Mouse (Mus musculus) neural tube, embryonic 14.5 days (tissue): Measurements from ENCODE around the gene Ldb3. TPM values are rescaled to one million over a fixed set of nuclear protein-coding genes. Genes with fewer than 3 reads are reported as not detected.

Experiments used
- ATAC-seq: fragments of 200-750 bp; cut with Nextera tagmentation; 2 replicates; pipeline ENCODE4 v1.8.0; 2017; ENCODE audit warnings: low read depth, mild to moderate bottlenecking, moderate TSS enrichment, moderate library complexity
- H3K27ac ChIP-seq: fragments of 300-500 bp; sonication (generic); 2 replicates; pipeline ENCODE4 v1.5.1; 2014; ENCODE audit warnings: low read depth, mild to moderate bottlenecking, control low read depth, low read length, moderate library complexity, mixed read lengths
- H3K27me3 ChIP-seq: fragments of 300-500 bp; sonication (generic); 2 replicates; pipeline ENCODE4 v1.6.1; 2014; ENCODE audit warnings: low read length; ENCODE audit not compliant: control insufficient read depth, insufficient read depth
- H3K36me3 ChIP-seq: fragments of 300-500 bp; sonication (generic); 2 replicates; pipeline ENCODE4 v1.6.1; 2014; ENCODE audit warnings: low read length, mixed read lengths; ENCODE audit not compliant: control insufficient read depth, insufficient read depth
- H3K4me1 ChIP-seq: fragments of 300-500 bp; sonication (generic); 2 replicates; pipeline ENCODE4 v1.6.1; 2014; ENCODE audit warnings: low read length; ENCODE audit not compliant: control insufficient read depth, insufficient read depth
- H3K4me2 ChIP-seq: fragments of 300-500 bp; sonication (generic); 2 replicates; pipeline ENCODE4 v1.6.1; 2014; ENCODE audit warnings: mild to moderate bottlenecking, low read depth, low read length, control low read depth
- H3K4me3 ChIP-seq: fragments of 300-500 bp; sonication (generic); 2 replicates; pipeline ENCODE4 v1.5.1; 2014; ENCODE audit warnings: low read depth, low read length, control low read depth, mixed read lengths
- H3K9ac ChIP-seq: fragments of 300-500 bp; sonication (generic); replicated peaks from 2 replicates; pipeline ENCODE4 v1.6.1; 2014; ENCODE audit warnings: low read depth, mild to moderate bottlenecking, control low read depth, low read length, mixed read lengths
- H3K9me3 ChIP-seq: fragments of 300-500 bp; sonication (generic); 2 replicates; pipeline ENCODE4 v1.6.1; 2016; ENCODE audit warnings: low read length; ENCODE audit not compliant: control insufficient read depth
- WGBS: fragments of 180-500 bp; shearing (Covaris S2); extraction: QIAGEN DNeasy Blood & Tissue Kit; methylation state at CpG from one replicate; pipeline ENCODE4 v1.1.7; 2014; 5-methylcytosine and 5-hydroxymethylcytosine counted together
- polyA plus RNA-seq: library from polyadenylated mRNA; unstranded; fragments of >200 nt; fragmentation: Nextera tagmentation; extraction: Ambion mirVana; gene quantifications from 2 replicates; pipeline ENCODE4 v1.2.1, GENCODE M21; 2014

The Ldb3 gene
- polyA plus RNA-seq, 1 experiment from 2014 or later: 0.91 TPM

DNA sequence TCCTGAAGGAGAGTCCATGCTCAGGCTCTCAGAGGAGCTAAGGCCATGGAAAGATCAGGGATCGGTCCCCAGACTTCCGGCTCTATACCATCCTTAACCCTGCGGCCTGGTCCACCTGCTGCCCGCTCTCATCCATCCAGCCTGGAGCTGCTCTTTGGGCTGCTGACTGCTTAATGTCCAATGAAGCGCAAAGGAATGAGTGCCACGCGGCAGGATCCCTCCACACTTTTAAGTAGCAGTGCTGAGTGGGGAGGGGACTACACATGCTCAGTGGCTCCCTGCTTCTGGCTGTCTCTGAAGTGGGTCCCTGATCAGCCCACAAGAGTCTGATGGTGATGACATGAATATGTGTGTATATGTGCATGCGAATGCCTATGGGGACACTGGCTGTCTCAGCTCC is 11.5 kb upstream of the Ldb3 start, which contains the start of gene Opn4:
Gene Opn4, minus strand, starts transcription at position 202 of the 400 bp plus-strand sequence.
- no peaks in the 10 kb centered on the region for H3K9me3 ChIP-seq
- no peak within 1 kb of the TSS for H3K9ac ChIP-seq
- no peak for ATAC-seq
- H3K4me3 ChIP-seq: no peak within 1 kb of the TSS
- H3K4me1 ChIP-seq: no peaks in the 10 kb centered on the region
- H3K36me3 ChIP-seq: no peaks in the 10 kb centered on the region
- 79% methylated on average over 8 of the region's 8 CpGs for WGBS
- no peaks in the 10 kb centered on the region for H3K27me3 ChIP-seq
- no peak within 1 kb of the TSS for H3K27ac ChIP-seq
- H3K4me2 ChIP-seq: no peak within 1 kb of the TSS

DNA sequence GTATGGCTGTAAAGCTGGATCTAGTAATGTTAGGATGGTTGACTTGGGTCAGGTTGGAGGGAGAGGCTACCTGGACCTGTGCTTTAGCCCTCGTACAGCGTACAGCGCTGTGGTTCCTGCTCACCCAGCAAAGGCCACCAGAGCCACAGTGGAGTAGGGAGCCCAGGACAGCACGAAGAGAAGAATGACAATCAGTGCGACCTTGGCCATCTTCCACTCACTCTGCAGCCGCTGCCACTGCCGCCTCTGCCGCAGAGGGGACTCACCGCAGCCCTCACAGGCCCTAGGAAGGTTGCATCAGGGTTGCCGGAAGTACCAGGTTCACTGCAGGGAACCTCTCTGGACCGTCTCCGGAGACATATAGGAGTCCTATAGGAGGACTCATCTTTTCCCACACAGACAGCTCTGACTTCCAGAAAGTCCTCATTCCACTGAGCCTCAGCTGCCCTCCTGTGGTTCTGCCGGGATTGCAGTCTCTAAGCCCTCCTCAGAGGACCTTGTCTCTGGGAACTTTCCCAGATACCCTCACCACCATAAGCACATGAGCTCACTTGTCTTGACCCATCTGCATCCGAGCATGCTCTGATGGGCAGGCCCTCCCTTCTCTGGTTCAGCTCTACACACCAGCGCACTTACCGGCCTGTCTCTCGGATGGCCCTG is 7.2 kb upstream of the Ldb3 start:
- Histone ChIP-seq H3K9ac (no peak overlapping the region), H3K27ac (no peak overlapping the region), H3K27me3 (no peaks in the 10 kb centered on the region), H3K4me3 (no peak overlapping the region), H3K36me3 (no peaks in the 10 kb centered on the region), H3K9me3 (no peaks in the 10 kb centered on the region), H3K4me1 (no peaks in the 10 kb centered on the region), H3K4me2 (no peak overlapping the region)
- no peak for ATAC-seq
- 88% methylated on average over 17 of the region's 17 CpGs for WGBS

- 74% methylated on average over 15 of the region's 15 CpGs for WGBS
- no peaks in the 10 kb centered on the region for H3K4me1 ChIP-seq
These were observed 3.5 kb upstream of the Ldb3 start for GRCm38 (mm10) chr14:34591741-34592535.

GRCm38 (mm10) chr14:34590743-34591675 is 2.5 kb upstream of the Ldb3 start:
- no peak overlapping the region for H3K4me2 ChIP-seq

More at GRCm38 (mm10) chr14:34591741-34592535, 3.5 kb upstream of the Ldb3 start:
- no peaks in the 10 kb centered on the region for H3K9me3 ChIP-seq
- no peak overlapping the region for H3K27ac ChIP-seq
- H3K36me3 ChIP-seq: no peaks in the 10 kb centered on the region
- no peak overlapping the region for H3K4me2 ChIP-seq
- H3K9ac ChIP-seq: no peak overlapping the region
- no peaks in the 10 kb centered on the region for H3K27me3 ChIP-seq
- H3K4me3 ChIP-seq: no peak overlapping the region
- no peak for ATAC-seq

GRCm38 (mm10) chr14:34590017-34590570 is 1.6 kb upstream of the Ldb3 start:
- Histone ChIP-seq H3K4me3 (no peak overlapping the region), H3K27ac (no peak overlapping the region), H3K4me1 (no peaks in the 10 kb centered on the region), H3K9me3 (no peaks in the 10 kb centered on the region), H3K4me2 (no peak overlapping the region), H3K36me3 (no peaks in the 10 kb centered on the region), H3K27me3 (no peaks in the 10 kb centered on the region), H3K9ac (no peak overlapping the region)
- no peak for ATAC-seq
- WGBS: 86% methylated on average over 5 of the region's 5 CpGs

More at GRCm38 (mm10) chr14:34590743-34591675, 2.5 kb upstream of the Ldb3 start:
- Histone ChIP-seq H3K36me3 (no peaks in the 10 kb centered on the region), H3K4me1 (no peaks in the 10 kb centered on the region), H3K27ac (no peak overlapping the region), H3K9me3 (no peaks in the 10 kb centered on the region), H3K4me3 (no peak overlapping the region), H3K27me3 (no peaks in the 10 kb centered on the region), H3K9ac (no peak overlapping the region)
- 54% methylated on average over 24 of the region's 24 CpGs for WGBS
- ATAC-seq: no peak

GRCm38 (mm10) chr14:34589185-34589713 is 767 bp upstream of the Ldb3 start:
- Histone ChIP-seq H3K27me3 (no peaks in the 10 kb centered on the region), H3K4me3 (no peak overlapping the region), H3K9ac (no peak overlapping the region), H3K9me3 (no peaks in the 10 kb centered on the region), H3K36me3 (no peaks in the 10 kb centered on the region), H3K4me1 (no peaks in the 10 kb centered on the region), H3K27ac (no peak overlapping the region), H3K4me2 (no peak overlapping the region)
- 93% methylated on average over 8 of the region's 8 CpGs for WGBS
- ATAC-seq: no peak

DNA sequence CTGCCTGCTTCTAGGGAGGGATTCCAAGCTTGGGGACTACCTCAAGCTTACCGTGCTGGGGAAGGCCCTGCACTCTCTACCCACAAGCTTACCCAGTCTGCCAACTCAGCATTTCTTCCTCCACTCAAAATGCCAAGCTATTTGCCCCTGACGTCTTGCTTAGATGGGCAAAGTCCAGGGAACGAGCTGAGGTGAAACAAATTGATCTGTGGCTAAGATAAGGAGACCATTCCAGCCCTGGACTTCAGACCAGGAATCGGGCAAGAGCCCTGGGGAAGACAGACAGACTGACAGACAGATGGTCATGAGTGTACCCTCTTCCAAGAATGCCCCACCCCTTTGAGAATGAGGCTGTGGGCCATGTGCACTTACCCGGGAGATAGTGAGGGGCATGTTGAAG is 477 bp downstream of the Ldb3 start:
- H3K4me2 ChIP-seq: no peak overlapping the region
- WGBS: 80% methylated on average over 5 of the region's 5 CpGs
- no peaks in the 10 kb centered on the region for H3K4me1 ChIP-seq
- H3K9ac ChIP-seq: no peak overlapping the region
- H3K27ac ChIP-seq: no peak overlapping the region
- H3K36me3 ChIP-seq: no peaks in the 10 kb centered on the region
- no peak overlapping the region for H3K4me3 ChIP-seq
- H3K9me3 ChIP-seq: no peaks in the 10 kb centered on the region
- no peaks in the 10 kb centered on the region for H3K27me3 ChIP-seq
- ATAC-seq: no peak

- H3K27me3 ChIP-seq: no peaks in the 10 kb centered on the region
- ATAC-seq: no peak
- no peak overlapping the region for H3K27ac ChIP-seq
- H3K9ac ChIP-seq: no peak overlapping the region
- WGBS: 84% methylated on average over 3 of the region's 3 CpGs
- H3K36me3 ChIP-seq: no peaks in the 10 kb centered on the region
- H3K4me2 ChIP-seq: no peak overlapping the region
- no peaks in the 10 kb centered on the region for H3K4me1 ChIP-seq
- H3K9me3 ChIP-seq: no peaks in the 10 kb centered on the region
- no peak overlapping the region for H3K4me3 ChIP-seq
These were observed 1.6 kb downstream of the Ldb3 start for GRCm38 (mm10) chr14:34586871-34587270.
